Mouse (Mus musculus): ENCODE results near the gene Cerk. TPM values are rescaled to one million over a fixed set of nuclear protein-coding genes. Genes with fewer than 3 reads are reported as not detected.
A peak's percentile ranks its signal among the peaks of the same experiment; 100 is the strongest.
"Not testable (repeated sequence)": the region's sequence is repeated elsewhere in the genome, so short reads cannot be mapped to it uniquely, and the experiment has no call there.

Cerk gene
- total RNA-seq, 2 experiments from 2014 or later = 21.1 to 26.4 TPM

DNA sequence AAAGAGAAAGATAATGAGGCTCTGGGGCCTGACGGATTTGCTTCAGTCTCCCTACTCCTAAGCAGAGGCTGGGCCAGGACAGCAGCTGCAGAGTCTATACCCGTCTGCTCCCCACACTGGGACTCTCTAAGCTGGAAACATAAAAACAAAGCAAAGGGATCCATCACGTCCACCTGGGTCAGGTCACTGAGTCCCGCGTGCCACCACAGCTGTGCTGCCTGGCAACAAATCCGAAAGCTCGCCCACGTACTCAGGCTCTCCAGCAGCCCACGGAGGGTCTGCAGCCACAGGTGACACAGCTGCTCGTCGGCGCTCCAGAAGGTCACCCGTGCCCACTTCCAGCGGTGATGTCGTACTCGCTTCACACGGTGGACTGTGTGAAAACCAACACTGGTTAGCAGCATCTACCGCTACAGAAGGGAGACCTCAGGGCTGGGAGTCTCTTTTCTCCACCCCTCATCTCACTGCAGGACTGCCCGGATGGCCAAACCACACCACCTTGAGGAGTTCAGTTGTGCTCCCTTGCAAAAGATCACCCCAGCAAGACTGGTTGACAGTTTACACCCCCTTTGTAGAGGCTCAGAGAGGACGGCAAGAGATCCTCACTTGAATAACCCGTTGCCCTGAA is 21.1 kb downstream of the Cerk start:
- no peak for DNase-seq

DNA sequence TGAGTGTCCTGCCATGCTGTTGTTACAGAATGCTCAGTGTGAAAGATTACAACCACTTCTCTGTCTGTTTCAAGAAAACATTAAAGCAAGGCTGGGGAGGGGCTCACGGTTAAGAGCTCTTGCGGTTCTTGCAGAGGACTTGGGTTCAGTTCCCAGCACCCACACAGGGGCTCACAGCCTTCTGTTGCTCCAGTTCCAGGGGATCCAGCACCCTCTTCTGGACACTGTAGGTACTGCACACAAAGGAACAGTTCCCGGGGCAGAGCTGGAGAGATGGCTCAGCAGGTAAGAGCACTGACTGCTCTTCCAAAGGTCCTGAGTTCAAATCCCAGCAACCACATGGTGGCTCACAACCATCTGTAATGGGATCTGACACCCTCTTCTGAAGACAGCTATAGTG is 24.1 kb downstream of the Cerk start:
- not testable (repeated sequence) for DNase-seq

DNA sequence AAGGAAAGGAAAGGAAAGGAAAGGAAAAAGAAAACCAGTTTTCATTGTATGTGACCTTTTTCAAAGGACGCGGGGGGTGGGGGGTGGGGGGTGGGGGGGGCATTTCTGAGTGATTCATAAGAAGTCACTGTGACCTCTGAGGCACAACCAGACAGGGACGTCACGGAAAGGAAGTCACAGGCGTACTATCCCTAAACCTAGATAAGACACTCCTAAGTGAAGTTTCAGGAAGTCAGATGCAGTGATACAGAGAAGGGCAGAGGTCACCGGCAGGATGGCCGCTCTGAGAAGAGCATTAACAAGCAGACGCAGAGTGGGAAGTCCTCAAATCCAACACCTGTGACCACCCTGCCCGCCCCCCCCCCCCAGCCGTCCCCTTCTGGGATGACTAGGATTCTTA is 25.0 kb downstream of the Cerk start:
- no peak for DNase-seq

DNA sequence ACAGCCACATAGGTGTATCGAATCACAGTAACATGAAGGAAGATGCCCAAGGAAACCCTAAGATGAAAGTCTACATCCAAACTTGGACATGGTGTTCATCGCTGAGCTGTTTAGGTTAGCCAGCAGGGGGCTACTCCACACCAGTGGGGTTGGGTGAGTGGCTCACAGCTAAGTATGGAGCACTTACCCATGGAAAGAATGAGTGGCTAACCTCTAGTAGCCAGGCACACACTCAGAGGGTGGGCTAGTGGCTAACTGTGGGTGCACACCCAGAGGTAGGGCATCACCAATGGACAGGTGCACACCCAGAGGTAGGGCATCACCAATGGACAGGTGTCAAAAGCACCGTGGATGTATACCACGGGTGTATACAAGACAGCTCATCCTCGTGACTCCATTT is 26.2 kb downstream of the Cerk start:
- DNase-seq = no peak

DNA sequence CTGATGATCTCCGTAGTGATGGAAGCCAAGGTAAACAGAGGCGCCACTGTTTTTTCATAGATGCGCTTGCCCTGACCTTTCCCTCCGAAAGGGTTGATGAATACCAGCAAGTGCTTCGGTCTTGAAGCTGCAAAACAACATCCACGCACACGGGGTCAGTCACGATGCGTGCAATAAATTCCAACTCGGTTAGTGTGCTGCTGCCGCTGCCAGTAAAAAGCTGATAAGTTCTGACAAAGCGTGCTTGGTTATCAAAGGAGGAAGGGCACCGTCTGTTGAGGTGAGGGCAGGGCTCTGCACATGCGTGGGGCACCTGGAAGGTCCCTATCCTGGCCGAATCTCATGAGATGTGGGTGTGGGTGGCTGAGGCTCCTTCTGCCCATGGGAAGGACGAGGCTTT is 26.8 kb downstream of the Cerk start:
- DNase-seq = no peak

DNA sequence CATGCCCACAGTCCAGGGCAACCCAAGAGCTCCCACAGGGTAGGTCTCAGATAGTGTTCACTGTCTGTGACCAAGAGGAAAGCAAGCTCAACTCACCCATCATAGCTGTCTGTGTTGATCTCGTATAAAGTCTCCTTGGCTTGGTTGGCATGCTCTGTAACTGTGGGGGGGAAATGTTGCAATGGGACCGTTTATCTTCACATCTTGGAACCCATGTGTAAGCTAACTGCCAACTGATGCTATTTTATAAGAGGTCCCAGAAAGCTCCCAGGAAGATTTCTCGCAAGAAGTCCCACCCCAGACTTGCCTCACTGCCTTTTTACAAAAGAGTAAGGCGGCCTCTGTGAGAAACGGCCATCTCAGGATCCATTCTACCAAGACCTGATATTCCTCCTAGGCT is 29.4 kb downstream of the Cerk start:
- DNase-seq = no peak

DNA sequence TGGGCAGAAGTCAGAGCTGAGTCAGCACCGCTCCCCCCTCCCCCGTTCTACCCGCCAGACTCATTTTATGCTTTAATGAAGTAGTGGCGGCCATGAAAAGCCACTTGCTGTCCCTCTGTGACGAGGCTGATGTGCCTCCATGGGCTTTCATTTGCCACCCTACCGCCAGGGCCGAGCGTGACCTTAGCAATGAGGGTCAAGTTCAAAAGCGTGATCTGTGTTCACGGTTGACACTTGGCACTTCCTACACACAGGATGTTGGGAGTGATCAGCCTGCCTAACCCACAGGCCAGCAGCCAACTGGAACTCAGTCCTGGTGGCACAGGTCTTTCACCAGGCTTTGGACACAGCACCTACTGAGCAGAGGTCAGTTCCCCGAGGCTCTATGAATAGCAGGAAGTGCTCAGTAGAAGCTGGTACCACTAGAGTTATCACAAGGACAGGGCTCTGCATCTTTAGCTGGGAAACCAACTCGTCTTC is 32.4 kb downstream of the Cerk start:
- no peak for DNase-seq

DNA sequence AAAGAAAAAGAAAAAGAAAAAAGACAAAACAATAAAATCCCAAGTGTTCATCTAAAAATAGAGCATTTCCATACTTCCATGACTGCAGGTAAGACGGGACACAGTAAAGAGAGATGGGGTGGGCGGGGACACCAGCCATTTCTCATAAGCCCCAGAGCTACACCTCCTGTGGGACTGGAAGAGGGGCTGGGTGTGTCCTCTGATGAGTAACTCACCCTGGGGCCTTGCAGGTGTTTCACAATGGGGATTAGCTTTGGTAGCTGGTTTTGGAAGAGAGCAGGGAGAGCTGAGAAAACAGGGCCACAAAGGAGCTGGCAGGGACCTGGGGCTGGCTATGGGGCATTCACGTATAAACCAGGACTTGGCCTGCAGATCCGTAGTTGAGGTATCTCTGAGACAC is 35.3 kb downstream of the Cerk start:
- no peak for DNase-seq

DNA sequence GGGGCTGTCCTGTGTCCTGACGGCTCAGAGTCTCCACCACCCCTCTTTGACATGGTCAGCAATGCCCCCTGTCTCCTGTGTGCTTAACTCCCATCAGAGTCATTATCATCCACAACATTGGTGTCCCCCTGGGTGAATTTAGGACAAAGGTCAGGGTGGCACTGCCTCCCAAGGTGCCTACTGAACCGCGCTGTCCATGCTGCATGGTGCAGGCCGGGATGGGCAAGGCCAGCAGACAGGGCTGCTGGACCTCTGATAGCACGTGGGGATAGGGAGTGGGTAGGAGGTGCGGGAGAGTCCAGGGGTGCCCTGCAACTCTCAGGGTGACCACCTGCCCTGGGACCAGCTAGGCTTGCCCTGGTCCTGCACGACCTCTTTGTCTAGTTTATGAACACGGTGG is 39.0 kb downstream of the Cerk start:
- DNase-seq = no peak

DNA sequence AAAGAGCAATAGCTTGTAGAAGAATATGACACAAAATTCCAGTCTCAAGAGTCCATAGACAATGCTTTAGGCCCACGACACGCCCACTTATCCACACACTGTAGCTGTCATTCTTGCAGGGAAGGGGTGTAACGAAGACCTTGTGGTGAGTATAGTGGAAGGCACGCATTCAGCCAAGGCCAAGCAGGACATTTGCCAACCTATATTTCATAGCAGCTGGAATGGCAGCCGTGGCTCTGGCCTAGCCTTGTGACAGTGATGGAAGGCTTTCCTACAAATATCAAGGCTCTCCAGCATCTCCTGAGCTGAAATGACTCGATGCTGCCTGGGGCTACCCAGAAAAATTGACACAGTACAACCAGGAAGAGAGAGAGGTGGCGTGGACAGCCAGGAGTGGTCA is 40.9 kb downstream of the Cerk start:
- peak; percentile 74 for DNase-seq

DNA sequence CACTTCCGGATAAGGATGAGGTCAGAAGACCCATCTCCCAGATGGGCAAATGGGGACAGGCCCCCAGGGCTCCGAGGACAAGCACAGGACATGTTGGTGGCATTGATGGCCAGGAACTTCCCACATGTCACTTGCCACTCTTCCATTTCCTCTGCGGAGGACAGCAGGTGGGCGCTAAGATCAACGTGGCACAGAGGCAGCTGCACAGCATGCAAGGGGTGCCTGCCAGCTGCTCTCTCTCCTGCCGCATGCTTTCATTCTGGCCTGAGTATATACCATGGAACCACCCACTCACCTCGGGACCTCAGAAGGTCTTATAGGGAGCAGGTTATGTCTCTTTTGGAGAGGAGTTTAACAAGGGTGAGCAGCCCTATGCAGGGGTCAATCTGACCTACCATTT is 41.4 kb downstream of the Cerk start:
- DNase-seq = no peak

DNA sequence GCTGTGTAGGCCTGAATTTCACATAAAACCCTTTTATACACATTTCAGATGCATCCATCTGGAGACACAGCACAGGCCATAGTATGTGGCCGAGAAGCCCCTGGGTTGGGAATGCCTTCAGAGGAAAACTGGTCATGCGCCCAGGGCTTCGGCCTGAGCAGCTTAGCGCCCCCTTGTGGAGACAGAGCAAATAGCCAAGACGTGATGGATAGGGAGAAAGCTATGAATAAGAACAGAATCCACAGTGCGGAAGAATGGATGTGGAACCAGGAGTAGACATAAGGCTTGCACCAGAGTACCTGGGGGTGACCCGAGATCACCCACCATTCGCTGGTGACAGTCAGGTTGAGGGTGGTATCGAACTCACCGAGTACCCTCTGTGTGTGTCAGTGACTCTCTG is 45.6 kb downstream of the Cerk start:
- DNase-seq = peak; percentile 71

DNA sequence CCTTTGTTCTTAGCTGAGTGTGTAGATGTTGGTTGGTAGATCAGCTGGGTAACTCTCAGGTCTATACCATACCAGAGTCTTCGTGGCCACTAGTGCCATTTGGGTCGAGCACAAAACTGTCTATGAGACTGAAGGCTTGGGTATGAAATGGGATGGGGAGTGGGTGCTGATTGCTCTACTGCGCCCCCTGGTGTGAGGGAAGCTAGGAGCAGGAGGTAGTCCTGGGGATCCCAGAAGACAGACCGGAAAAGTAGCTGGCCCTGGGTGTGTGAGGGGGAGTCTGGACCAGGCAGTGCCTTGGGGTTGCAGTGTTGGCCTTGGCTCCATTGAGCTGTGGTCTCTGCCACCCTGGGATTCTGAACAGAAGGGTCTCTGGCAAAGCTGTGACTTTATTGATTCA is 48.3 kb downstream of the Cerk start:
- peak; percentile 65 for DNase-seq

DNA sequence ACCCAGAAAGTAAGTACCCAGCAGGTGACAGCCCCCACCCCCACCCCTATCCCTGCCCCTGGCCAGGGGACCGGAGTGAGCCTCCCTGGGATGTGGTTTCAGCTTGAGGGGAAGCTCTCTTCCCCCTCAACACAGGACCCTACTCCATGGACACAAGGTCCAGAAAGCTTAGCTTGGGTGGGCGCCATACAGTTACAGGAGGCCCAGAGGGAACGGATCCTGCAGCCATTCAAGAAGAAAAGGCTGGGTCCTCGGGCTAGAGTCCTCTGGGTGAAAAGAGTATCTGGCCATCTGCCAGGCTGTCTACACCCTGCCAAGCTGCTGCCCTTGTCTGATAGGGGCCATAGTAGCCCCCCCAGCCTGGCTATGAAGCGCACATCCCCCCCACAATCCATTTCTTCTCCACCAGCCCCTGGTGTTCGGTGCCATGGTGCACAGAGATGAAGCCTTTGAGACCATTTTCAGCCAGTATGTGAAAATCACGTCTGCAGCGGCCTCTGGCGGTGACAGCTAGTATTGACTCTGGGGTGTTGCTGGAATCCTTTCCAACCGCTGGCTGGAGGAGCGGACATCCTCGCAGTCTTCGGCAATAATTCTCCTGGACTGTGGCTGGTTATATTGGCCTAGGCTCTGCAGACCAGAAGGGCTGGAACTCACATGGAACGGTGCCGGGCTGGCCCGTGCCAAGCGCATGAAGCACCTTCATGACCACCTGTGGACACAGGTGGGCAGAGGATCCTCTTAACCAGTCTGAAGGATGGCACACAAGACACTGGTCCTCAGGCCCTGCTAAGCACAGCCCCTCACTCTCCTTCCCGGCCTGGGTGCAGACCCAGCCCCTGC is 50.8 kb downstream of the Cerk start:
- peak; percentile 92 for DNase-seq

DNA sequence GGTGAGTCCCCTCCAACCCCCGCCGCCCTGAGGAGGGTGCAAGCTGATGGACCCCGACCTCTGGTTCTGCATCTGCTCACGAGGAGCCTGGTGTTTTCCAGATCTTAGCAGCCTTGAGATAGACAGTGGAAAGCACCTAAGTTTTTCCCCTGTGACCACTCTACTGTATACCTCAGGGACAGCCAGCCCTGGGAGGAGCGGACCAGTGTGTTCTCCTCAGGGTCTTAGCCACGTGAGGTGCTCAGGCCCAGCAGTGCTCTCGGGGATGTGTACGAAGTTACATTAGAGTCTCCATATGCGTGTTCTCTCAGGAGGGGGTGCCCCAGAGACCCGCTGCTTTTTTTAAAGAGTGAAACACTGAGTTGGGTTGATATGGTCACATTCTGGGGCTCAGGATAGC is 55.3 kb downstream of the Cerk start:
- DNase-seq = no peak

DNA sequence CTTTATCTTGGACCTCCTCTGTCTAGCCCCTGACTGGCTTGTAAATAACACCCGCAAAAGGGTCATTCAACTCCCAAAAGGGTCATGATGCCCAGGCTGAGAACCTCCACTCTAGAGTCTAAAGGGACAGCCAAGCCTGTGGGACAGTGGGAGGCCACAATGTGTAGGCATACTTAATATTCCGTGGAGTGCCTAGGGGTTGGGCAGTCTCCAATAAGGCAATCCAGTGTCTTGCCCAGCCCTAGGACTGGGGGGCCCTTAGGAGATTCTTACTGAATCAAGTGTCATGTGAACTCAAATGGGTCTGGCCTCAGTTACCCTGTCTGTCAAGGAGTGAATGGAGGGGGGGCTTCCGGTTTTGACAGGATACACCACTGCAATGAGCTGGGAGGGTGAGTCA is 56.9 kb downstream of the Cerk start:
- no peak for DNase-seq

DNA sequence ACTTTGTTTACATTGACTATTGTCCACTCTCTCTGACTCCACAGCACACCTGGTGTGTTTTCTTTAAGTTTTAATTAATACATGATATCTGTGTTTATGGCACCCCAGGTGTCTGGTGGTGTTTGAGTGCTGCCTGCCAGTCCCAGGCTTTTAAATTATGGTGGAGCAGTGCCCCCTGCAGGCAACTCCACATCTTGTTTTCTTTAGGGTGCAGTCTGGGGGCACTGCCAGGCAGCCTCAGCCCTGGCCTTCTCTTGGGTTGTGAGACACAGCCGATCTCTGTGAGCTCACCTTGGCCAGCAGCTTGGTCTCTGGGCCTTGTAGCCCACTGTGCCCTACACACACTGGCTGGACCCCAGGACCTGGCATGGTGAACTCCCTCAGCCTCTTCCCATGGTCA is 61.6 kb downstream of the Cerk start:
- peak; percentile 83 for DNase-seq

DNA sequence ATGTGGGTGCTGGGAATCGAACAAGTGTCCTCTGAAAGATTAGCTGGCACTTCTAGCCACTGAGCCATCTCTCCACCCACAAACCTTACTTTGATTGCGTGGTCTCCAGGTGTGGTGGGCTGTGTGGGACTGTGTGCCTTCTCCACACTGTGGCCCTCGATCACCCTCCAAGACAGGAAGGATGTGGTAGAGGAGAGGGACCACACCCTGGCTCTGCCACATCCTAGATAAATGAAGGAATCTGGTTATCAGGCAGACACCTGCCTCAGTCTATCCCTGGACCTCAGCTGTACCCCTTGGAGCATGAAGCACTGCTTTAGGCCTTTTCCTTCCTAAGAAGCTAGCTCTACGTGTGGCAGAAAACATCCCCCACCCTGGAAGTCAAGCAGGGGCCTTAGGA is 62.5 kb downstream of the Cerk start:
- no peak for DNase-seq

DNA sequence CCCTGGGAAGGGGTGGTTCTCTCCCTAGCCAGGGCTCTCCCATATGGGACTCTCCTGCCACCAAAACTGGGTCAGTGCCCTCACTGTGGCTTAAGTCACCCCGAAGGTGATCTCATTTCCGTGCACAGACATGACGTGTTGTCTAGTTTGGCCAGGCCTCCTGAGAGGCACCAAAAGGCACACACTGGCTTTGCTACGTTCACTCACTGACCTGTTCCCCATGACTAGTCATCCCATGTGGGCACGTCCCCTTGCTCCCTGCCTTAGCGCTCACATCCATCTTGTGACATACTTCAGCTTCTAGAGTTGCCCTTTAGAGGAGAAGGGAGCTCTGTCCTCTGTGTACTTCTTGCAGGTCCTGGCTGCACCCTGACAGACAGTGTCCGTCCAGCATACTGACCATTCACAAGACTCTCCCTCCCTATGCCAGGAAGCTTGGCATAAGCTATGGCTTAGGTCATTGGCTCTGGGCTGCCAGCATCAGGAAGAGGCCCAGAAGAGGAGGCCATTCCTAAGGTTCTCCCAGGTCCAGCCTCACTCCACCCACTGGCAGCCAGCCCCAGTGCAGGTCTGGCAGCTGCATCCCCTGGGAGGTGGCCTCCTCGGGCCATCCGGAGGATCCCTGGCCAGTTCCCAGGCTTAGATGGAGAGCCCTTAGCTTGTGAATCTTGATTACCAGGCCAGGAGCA is 63.5 kb downstream of the Cerk start:
- peak; percentile 78 for DNase-seq

DNA sequence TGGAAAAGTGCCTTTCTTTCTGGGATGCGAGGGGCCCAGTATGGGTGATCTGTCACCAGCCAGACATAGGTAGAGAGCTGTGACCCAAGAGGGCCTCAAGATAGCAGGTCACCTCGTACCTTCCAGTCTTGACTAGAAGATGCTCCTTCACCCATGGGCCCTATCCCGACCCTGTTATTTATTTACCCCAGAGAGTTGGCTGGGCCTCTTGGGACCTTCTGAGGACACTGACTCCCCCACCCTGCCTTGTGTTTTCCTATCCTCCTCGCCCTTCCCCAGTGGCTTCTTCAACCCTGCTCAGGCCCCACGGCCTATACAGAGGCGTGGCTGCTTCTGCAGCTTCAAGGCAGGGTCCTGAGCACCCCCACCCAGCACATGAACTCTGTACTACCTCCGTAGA is 66.8 kb downstream of the Cerk start:
- DNase-seq = no peak

DNA sequence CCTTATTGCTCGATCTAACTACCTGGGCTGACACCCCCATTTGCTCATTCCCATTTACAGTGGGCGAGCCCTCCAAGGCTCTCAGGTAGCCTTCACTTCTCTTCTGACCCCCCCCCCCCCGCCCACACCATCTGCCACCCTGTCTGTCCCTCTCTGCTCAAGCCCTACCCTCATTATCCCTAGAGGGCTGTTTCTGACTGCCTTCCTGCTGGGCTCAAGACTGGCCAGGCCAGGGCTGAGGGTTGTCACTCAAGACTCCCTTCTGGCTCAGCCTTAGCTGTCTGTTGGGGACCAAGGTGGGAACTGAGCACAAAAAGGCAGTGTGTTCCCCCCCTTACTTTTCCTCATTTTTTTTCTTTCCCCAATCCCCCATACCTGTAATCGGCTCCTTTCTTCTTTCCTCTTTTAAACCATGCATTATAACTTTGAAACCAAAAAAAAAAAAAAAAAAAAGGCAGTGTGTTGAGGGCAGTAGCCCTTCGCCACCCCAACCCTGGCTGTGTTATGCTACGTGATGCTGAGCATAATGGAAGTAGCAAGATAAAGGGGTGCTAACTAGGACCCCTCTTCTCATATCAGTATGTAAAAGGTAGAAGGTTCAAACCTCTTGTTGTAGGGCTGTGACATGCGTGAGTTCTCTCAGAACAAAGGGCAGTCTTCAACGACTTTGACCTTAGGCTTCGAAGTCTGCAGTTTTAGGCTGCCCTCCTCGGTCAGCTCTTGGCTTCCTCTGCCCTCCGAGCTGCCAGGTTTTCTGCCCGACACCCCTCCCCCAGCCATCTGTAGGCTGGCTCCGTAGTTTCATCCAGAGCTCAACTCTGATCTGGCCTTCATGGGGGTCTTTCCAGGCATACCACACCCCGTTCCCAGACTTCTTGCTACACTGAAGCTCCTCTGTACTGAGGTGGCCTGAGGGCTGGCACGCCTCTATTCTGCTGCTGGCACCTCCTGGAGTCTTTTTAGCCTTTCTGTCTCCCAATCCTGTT is 68.5 kb downstream of the Cerk start:
- DNase-seq = peak; percentile 31

DNA sequence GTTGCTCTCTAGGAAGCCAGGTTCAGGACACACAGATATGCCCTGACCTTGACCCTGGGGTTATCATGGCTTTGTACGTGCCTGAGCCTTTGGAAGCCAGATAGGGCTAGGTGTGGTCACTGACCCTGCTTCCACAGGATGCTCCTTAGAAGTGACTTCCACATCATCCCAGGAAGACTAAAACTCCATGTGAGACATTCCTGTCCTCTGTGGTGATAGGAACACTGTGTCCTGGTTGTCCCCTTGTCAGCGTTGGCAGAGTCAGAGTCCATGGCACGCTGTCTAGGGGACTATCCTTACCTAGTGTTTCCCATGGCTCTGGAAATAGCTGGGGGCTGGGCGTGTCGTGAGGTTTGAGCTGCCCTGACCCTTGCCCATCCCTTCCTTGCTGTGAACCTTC is 69.5 kb downstream of the Cerk start:
- DNase-seq = peak; percentile 40
